Mouse (Mus musculus): Measurements from ENCODE around the gene Rps19bp1.

Rps19bp1 gene

GRCm38 (mm10) chr15:80256656-80257601 lies 7.2 kb downstream of the Rps19bp1 start:
- no peak for DNase-seq

- peak; percentile 8 for DNase-seq
Observed at GRCm38 (mm10) chr15:80256242-80256641, 7.9 kb downstream of the Rps19bp1 start.

- no peak for DNase-seq
Observed at GRCm38 (mm10) chr15:80255646-80256121, 8.4 kb downstream of the Rps19bp1 start.

GRCm38 (mm10) chr15:80254847-80255645 lies 9.1 kb downstream of the Rps19bp1 start, which contains the start of gene Atf4:
Gene Atf4 (plus strand): TSS chr15:80255184.
- peak; percentile 97 for DNase-seq

- no peak for DNase-seq
Observed at GRCm38 (mm10) chr15:80254207-80254606, 9.9 kb downstream of the Rps19bp1 start.

- DNase-seq, result no peak
Observed at GRCm38 (mm10) chr15:80253530-80253929, 10.6 kb downstream of the Rps19bp1 start.

- no peak for DNase-seq
Observed at GRCm38 (mm10) chr15:80250586-80250985, 13.5 kb downstream of the Rps19bp1 start.

- no peak for DNase-seq
Observed at GRCm38 (mm10) chr15:80249672-80250071, 14.4 kb downstream of the Rps19bp1 start.

- no peak for DNase-seq
Observed at GRCm38 (mm10) chr15:80248596-80248995, 15.5 kb downstream of the Rps19bp1 start.

GRCm38 (mm10) chr15:80248135-80248534 lies 16.0 kb downstream of the Rps19bp1 start:
- DNase-seq, result no peak

GRCm38 (mm10) chr15:80235535-80235934 lies 28.6 kb downstream of the Rps19bp1 start, which contains the start of gene AC140267.1:
Gene AC140267.1 (plus strand): TSS chr15:80235835.
- DNase-seq, result no peak

- peak; percentile 99 for DNase-seq
Observed at GRCm38 (mm10) chr15:80233733-80234509, 30.2 kb downstream of the Rps19bp1 start, which contains the start of gene Mief1. Gene Mief1 (plus strand): TSS chr15:80234018.

- DNase-seq, result no peak
Observed at GRCm38 (mm10) chr15:80233053-80233452, 31.1 kb downstream of the Rps19bp1 start.

- DNase-seq, result no peak
Observed at GRCm38 (mm10) chr15:80232331-80232730, 31.8 kb downstream of the Rps19bp1 start.

- no peak for DNase-seq
Observed at GRCm38 (mm10) chr15:80228071-80228800, 35.9 kb downstream of the Rps19bp1 start.

- peak; percentile 72 for DNase-seq
Observed at GRCm38 (mm10) chr15:80225796-80226195, 38.3 kb downstream of the Rps19bp1 start.

GRCm38 (mm10) chr15:80225208-80225607 lies 38.9 kb downstream of the Rps19bp1 start:
- peak; percentile 86 for DNase-seq

GRCm38 (mm10) chr15:80223751-80224150 lies 40.4 kb downstream of the Rps19bp1 start:
- no peak for DNase-seq

- DNase-seq, result no peak
Observed at GRCm38 (mm10) chr15:80221031-80221430, 43.1 kb downstream of the Rps19bp1 start.

GRCm38 (mm10) chr15:80219705-80220657 lies 44.1 kb downstream of the Rps19bp1 start:
- no peak for DNase-seq

Measured in thymus, postnatal 25 days (tissue).